Mouse (Mus musculus): ENCODE results near the gene Kcnj10.

The Kcnj10 gene

DNA sequence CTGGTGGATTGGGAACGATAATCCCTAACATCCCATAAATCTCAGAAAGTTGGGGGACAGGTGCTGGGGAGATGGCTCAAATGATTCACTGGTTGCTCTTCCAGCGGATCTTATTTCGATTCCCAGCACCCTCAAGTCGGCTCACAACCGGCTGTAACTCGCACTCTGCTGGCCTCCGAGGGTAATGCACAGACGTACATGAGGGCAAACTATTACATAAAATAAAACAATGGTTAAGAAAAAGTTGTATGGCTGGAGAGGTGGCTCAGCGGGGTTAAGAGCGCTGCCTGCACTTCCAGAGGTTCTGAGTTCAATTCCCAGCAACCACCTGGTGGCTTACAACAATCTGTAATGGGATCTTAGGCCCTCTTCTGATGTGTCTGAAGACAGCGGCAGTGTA is 14.3 kb upstream of the Kcnj10 start:
- in situ Hi-C loops (cut with MboI; ENCODE audit: unreplicated experiment in 2 of 2), result loop anchor here in 1 of 2 experiments (25.0 kb wide), 1 partner anchor 514 kb away; no protein-coding TSS in a partner anchor

DNA sequence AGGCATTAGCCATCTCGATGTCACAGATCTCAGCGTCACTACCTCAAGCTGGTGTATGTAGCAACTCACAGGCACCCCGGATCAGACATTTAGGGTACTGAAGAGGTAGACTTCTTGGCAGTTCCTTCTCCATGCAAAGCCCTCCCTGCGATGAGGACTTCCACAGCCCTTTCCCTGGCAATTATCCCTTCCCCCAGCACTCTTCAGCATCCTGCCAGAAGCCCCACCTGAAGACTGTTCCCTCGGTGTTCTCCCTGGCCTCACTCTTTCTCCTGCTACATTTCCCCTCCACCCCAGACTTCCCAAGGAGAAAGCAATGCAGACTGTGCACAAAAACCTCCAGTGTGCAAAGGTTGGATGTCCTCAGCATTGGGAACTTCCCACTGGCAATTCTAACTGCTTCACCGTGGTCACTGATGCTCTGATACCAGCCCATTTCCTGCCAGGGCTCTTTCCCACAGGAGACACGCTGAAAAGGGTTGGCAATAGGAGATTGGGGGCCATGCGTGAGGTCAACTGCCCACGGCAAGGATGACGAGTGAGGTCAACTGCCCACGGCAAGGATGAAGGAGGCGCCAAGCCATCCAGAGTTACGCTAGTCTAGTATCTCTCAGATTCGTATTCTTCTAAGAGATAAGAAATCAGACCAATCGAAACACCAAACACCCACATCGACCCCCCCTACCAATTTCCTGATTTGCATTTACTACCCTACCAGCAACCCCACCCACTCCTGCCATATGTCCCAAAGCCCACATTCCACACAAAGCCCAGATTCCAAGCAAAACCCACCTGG is 13.6 kb upstream of the Kcnj10 start:
- in situ Hi-C loops (cut with MboI; ENCODE audit: unreplicated experiment in 2 of 2), result loop anchor here in 1 of 2 experiments (25.0 kb wide), 1 partner anchor 515 kb away; no protein-coding TSS in a partner anchor

DNA sequence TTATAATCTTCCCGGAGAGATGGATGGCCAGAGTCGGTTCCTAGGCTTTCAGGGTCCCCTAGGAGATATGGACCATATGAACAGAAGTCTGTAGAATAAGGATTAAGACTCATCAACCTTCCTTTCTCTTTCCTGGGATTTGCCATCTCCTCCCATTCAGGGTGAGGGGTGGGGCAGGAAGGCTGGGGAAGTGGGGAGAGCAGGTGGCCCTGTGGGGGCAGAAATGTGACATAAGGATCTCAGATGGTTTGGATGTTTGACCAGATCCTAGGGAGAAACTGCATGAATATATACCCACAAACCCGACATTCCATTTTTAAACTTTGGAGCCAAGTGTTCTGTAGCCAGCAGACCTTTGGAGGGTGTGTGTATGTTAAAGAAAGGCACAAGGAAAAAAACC is 13.0 kb upstream of the Kcnj10 start:
- in situ Hi-C loops (cut with MboI; ENCODE audit: unreplicated experiment in 2 of 2), result loop anchor here in 1 of 2 experiments (25.0 kb wide), 1 partner anchor 516 kb away; no protein-coding TSS in a partner anchor

DNA sequence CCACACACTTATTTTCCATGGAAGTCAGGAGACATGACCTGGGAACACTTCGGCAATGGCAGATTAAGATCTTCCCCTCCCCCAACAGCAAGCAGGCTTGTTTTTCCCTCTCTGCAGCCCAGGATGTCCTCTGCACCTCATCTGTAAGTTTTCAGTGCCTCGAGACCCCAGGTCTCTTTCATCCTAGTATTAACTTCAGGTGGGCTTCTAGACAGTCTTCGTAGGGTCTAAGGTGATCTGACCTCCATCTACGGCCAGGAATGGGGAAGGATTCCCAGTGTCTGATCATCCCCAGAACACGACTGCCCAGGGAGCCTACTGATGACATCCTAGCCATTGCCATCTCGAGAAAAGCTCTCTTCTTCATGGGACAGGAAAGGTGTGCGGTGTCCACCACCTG is 12.5 kb upstream of the Kcnj10 start:
- in situ Hi-C loops (cut with MboI; ENCODE audit: unreplicated experiment in 2 of 2), result loop anchor here in 1 of 2 experiments (25.0 kb wide), 1 partner anchor 516 kb away; no protein-coding TSS in a partner anchor

DNA sequence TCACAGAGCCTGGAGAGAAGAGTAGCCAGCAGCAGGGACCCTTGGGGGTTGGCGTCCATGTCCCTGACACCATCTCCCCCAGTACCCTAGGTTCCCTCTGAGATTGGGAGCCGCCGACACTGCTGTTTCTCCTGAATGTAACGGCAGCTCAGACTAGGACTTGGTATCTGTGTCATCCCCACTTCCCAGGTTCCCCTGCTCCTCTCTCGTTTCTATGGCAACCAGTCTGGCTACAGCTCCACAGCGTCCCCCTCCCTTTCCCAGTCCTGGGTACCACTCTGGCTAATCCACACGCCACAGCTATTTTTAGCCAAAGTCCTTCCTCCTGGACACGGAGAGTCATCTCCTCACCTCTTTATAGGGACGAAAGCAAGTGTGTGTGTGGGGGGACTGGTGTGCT is 11.9 kb upstream of the Kcnj10 start, which contains the start of gene Kcnj9:
Gene Kcnj9, minus strand, starts transcription at position 188 of the 400 bp plus-strand sequence.
- in situ Hi-C loops (cut with MboI; ENCODE audit: unreplicated experiment in 2 of 2), result loop anchor here in 1 of 2 experiments (25.0 kb wide), 1 partner anchor 517 kb away; no protein-coding TSS in a partner anchor

DNA sequence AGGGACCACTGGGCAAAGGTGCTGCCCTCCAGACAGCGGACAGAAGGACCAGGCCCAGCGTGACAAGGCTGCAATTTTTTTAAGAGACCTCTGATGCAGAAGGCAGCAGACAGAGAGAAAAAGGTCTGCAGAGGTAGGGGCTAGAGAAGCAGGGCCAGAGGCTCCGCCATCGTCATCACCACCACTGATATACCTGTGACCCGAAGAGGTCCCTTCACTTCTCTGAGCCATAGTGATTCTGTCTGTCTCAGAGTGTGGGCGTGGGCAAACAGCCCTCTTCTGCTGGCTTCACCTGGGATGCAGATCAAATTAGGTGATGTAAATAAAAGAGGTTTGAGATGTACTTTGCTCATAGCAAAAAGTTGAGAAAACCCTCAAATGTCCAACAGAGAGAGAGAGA is 11.4 kb upstream of the Kcnj10 start:
- in situ Hi-C loops (cut with MboI; ENCODE audit: unreplicated experiment in 2 of 2), result loop anchor here in 1 of 2 experiments (25.0 kb wide), 1 partner anchor 517 kb away; no protein-coding TSS in a partner anchor

DNA sequence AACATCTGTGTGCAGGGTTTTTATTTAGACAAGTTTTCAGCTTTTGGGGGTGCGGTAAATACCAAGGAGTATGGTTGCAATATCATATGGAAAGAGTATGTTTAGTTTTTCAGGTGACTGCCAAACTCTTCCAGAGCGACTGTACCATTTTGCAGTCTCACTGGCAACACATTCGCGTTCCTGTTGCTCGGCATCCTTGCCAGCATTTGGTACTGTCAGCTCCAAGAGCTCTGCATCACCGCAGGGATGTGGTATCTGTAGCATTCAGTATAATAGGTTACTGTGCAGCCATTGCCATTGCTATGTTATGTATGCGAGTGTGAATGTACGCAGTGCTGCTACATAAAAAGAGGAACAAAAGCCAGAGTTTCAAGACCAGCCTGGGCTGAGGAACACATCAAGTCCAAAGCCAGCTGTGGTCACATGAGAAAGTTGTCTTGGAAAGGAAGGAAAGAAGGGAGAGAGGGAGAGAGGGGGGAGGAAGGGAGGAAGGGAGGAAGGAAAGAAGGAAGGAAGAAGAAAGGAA is 9.5 kb upstream of the Kcnj10 start:
- in situ Hi-C loops (cut with MboI; ENCODE audit: unreplicated experiment in 2 of 2), result loop anchor here in 1 of 2 experiments (25.0 kb wide), 1 partner anchor 519 kb away; no protein-coding TSS in a partner anchor

DNA sequence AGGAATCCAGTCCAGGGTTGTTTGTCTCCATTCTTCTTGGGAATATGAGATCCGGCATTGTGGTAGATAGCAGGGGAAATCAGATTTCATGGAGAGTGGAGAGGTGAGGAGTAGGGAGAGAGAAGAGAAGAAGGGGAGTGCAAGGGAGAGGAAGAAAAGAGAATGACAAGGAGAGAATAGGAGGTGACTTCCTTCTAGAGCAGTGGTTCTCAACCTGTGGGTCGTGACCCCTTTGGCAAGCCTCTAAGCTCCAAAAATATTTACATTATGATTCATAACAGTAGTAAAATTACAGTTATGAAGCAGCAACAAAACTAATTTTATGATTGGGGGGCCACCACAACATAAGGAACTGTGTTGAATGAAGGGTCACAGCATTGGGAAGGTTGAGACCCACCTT is 8.1 kb upstream of the Kcnj10 start:
- in situ Hi-C loops (cut with MboI; ENCODE audit: unreplicated experiment in 2 of 2), result loop anchor here in 1 of 2 experiments (25.0 kb wide), 1 partner anchor 521 kb away; no protein-coding TSS in a partner anchor

DNA sequence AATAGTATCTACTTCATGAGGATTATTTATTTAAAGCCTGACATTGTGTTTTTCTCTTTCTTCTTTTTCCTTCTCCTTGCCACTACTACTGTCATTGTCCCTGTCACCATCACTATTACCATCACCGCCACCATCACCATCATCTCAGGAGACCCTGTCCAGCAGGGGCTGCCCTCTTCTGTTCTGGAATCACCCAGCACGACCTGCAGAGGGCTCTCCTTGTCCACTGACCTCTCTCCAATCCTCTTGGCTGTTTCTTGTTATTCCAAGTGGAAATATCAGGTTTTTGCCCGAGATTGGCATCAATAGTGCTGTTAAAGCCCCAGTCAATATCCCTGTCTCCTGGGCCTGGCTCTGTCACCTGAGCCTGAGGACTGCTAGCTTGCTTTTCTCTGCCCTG is 7.5 kb upstream of the Kcnj10 start:
- in situ Hi-C loops (cut with MboI; ENCODE audit: unreplicated experiment in 2 of 2), result loop anchor here in 1 of 2 experiments (25.0 kb wide), 1 partner anchor 521 kb away; no protein-coding TSS in a partner anchor

DNA sequence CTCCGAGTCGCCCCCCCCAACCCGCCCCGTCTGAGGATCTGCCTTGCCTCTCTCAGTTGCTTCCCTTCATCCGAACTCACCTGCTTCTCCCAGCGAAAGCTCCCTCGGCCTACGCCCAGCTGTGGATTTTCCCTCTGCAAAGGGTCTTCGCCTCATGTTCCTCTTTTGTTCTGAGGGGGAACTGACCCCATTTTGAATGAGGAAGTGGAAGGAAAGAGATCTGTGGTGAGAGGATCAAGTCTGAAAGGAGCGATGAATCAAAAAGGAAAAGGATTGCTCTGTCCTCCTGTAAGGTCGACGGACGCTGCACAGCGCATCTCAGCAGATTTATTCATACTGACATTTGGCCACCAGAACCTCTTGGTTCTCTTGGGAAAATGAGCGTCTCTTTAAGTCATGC is 5.2 kb upstream of the Kcnj10 start:
- in situ Hi-C loops (cut with MboI; ENCODE audit: unreplicated experiment in 2 of 2), result loop anchor here in 1 of 2 experiments (25.0 kb wide), 1 partner anchor 524 kb away; no protein-coding TSS in a partner anchor

DNA sequence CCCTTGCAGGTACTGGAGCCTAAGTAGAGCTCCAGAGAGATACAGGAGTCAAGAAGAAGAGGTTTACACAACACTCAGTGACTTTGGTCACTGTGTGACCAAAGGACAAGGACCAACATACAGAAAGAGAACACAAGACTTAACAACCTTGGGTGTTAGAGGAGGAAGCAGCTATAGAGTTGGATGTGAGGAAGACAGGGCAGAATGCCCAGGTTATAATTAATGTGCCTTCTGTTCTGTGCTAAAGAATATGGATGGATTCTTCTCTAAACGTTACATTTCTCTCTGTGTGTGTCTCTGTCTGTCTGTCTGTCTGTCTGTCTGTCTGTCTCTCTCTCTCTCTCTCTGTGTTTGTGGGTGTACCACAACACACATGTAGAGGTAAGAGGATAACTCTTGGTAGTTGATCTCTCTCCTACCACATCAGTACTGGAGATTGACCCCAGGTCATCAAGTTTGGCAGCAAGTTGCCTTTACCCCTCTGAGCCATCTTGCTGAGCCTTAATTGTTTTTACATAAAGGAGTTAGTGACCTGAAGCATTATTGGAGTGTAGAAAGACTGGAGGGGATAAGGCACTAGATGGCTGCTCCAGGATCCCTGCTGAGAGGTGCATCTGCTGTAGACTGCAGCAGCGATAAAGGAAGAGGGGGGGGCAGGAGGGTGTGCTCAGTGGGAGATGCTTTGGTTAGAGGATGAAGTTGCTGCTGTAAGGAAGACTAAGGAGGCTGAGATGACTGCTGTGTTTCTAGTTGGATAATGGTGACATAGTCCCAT is 3.4 kb upstream of the Kcnj10 start:
- in situ Hi-C loops (cut with MboI; ENCODE audit: unreplicated experiment in 2 of 2), result loop anchor here in 1 of 2 experiments (25.0 kb wide), 1 partner anchor 525 kb away; no protein-coding TSS in a partner anchor

DNA sequence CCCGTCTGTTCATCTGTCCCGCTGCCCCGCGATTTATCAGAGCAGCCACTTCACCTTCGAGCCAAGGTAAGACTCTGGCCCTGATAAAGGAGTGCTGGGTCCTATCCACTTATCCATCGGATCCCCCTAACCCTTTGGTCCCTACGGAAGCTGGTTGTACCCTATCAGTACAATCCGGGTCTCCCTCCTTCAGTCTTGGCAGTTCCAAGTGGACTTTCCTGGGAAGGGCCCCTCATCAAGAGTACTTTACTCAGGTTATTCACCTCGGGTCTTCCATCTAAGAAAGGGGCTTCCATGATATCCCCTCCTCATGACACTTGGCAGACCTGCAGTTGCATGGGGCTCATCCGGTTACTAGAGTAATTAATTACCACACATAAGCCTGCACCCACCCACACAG is 376 bp downstream of the Kcnj10 start:
- in situ Hi-C loops (cut with MboI; ENCODE audit: unreplicated experiment in 2 of 2), result loop anchor here in 1 of 2 experiments (25.0 kb wide), 1 partner anchor 529 kb away; no protein-coding TSS in a partner anchor

DNA sequence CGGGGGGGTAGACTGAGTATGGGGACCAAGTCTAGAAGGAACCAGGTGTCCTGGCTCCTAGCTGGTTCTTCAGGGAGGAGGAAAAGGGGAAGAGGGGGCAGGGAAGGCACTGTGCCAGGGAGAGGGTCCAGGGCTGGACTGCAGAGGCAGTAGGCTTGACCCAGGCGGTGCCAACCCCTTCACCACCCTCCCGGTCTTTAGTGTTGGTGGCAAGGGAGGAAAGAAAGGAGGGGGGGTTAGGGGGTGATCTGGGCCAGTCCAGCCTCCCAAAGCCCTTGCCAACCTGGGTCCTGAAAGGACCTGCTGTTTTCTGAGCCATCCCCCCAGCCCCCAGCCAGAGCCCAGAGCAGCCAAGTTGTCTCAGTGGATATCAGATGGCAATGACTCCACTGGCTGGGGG is 1.7 kb downstream of the Kcnj10 start:
- in situ Hi-C loops (cut with MboI; ENCODE audit: unreplicated experiment in 2 of 2), result loop anchor here in 1 of 2 experiments (25.0 kb wide), 1 partner anchor 530 kb away; no protein-coding TSS in a partner anchor

DNA sequence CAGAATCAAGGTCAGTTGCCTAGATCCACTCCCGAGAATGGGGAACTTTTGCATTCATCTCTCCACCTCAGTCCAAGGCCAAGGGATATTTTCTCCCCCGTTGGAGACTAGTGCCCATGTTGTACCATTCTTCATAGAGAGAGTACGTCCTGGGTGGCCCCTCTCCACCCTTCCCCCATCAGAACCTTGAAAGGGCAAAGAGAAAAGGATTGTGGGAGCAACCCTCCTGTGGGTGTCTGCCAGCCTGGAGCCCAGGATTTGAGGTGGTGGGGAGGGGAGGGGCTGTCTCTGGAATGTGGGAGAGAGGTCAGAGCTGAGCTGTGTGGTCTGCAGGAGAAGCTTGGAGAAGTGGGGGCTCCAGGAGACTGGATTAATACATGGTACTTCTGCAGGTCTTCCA is 2.9 kb downstream of the Kcnj10 start:
- in situ Hi-C loops (cut with MboI; ENCODE audit: unreplicated experiment in 2 of 2), result loop anchor here in 1 of 2 experiments (25.0 kb wide), 1 partner anchor 532 kb away; no protein-coding TSS in a partner anchor

DNA sequence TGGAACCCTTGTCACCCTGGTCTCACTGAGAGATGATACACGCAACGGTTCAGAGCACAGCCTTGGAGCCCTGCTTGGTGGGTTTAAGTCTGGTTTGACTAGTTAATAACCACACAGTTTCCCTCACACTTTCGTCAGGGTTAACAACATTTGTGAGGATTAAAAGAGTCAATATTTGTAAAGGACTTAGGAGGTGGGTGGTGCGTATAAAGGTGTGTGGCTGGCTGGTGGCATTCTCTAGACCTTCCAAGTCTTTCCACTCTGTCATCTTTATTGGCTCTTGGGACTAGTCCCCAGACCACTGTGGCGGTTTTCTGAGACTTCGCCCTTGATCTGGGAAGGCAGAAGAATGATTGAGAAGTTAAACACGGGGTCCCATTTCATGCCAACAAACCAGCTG is 3.8 kb downstream of the Kcnj10 start:
- in situ Hi-C loops (cut with MboI; ENCODE audit: unreplicated experiment in 2 of 2), result loop anchor here in 1 of 2 experiments (25.0 kb wide), 1 partner anchor 533 kb away; no protein-coding TSS in a partner anchor

DNA sequence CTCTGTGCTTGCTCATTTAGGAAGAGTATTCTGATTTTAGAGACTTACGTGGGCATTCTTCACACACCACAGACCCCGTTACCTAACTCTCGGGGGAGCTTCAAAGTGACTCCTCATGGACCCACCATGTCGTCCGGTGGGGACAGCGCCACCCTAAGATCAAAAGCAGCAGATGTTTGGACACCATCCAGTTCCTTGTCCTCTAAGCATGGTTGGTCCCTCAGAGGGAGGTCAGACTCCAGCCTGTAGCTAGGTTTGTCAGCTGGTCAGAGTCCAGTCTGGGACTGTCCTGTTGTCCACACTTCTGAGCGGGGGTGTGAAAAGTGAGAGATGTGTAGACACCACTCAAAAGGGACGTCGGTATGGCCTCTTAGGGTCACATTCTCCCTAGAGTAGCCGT is 5.7 kb downstream of the Kcnj10 start:
- in situ Hi-C loops (cut with MboI; ENCODE audit: unreplicated experiment in 2 of 2), result loop anchor here in 1 of 2 experiments (25.0 kb wide), 1 partner anchor 534 kb away; no protein-coding TSS in a partner anchor

DNA sequence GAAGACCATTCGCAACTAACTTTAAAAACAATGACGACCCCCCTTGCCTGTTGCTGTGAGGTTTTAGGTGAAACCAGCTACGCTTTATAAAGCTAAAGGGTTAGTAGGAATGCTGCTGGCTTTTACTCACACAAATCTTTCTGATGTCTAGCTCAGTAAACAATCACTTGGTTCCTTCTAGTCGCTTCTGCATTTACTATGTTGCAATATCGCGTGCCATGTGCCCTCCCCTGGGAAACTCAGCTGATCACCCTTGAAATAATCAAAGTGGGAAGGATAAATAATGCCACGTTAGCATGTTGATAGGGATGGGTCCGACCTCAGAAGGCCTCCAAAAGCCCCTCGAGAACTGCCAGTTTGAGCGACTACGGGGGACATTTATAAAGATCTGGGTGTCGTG is 6.4 kb downstream of the Kcnj10 start:
- in situ Hi-C loops (cut with MboI; ENCODE audit: unreplicated experiment in 2 of 2), result loop anchor here in 1 of 2 experiments (25.0 kb wide), 1 partner anchor 535 kb away; no protein-coding TSS in a partner anchor

DNA sequence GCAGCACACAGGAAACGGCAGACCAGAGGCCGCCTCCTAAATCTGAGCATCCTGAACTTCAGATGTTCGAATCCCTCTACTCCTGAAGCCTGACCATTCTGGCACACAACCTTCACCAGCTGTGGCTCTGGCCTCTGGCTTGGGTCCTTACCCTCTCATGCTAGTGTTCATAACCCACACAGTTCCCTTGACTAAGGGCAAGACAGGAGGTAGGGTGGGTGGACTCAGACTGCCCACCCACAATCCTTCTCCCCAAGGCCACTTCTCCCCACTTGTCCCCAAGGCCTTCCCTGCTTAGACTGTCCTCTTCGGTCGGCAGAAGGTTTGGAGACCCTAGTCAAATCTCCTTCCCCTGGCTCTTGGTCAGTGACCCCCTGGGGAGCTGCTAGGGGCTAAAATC is 8.5 kb downstream of the Kcnj10 start:
- in situ Hi-C loops (cut with MboI; ENCODE audit: unreplicated experiment in 2 of 2), result loop anchor here in 1 of 2 experiments (25.0 kb wide), 1 partner anchor 537 kb away; no protein-coding TSS in a partner anchor

DNA sequence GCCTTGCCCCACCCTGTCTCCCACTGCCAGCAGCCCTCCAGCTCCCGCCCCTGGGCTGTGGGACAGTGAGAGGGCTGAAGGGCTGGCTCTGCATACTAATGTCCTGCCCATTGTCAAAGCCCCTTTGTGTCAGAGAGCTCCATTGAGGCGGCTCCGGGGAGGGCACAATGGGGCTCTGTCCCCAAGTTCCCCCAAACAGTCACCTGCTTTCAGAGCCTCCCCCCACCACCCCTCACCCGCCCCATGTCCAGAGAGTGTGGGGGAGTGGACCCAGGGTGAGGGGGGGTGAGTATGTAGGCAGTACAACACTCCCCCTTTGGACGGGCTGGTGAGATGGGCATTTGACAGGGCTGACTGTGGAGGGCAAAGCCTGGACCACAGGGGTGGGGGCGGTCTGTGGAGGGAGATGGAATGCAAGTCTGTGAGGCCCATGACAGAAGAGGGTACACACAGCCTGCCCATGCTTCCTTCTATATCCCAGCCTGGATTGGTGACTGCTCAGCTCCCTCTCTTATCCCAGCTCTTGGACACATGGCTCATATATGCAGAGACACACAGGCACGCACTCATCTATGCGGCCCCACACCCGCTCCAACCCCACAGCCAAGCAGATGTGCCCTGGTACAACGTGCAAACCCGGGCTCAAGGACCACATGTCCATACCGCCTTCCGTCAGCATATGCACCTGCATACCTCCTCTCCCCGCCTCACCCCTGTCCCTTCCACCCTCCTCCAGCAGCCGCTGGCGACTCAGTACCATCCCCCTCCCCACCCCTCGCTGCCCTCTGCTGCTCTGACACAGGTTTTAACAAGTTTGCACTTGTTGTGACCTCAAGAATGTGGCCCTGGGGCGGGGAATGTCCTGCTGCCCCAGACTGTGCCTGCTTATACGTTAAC is 9.2 kb downstream of the Kcnj10 start:
- in situ Hi-C loops (cut with MboI; ENCODE audit: unreplicated experiment in 2 of 2), result loop anchor here (10.0 to 25.0 kb wide), 3 partner anchors 525 to 1038 kb away; no protein-coding TSS in a partner anchor
